In genomic region chr11:30148888-30149287, GRCm38 (mm10) we compare ENCODE assay signal across 25 mouse cellular contexts.
DNase-seq lines count a peak whose midpoint lies in the region; ATAC-seq and TF ChIP-seq lines count a peak whose summit lies in the region.
"Had no signal": no experiment of that assay in that cellular context is flagged by ENCODE, and none has a peak within 500 bp of the region (broad histone marks: within the 10 kb centered on the region; RNA-seq: fewer than 3 reads in every experiment).

No protein-coding gene starts in this region.

- TF ChIP-seq CTCF in kidney, adult 2 months (conservative IDR thresholded peaks at IDR 0.05; ENCODE audit: insufficient read depth, insufficient read length, low read depth, low read length) = no peak

- H3K36me3 ChIP-seq in heart, embryonic 13.5 days = peaks cover 97% of the 10 kb centered on the region
- peaks cover 21% of the 10 kb centered on the region for H3K36me3 ChIP-seq in kidney, adult 2 months (ENCODE audit: control insufficient read depth, insufficient read depth, low read length)

- H3K4me1 ChIP-seq in heart, embryonic 13.5 days = peaks cover 34% of the 10 kb centered on the region
- 0 out of 2 replicates have a peak, but pooled peaks cover 3% of the 10 kb centered on the region for H3K4me1 ChIP-seq in kidney, adult 2 months (ENCODE audit: control insufficient read depth, insufficient read depth, low read length)
- H3K4me1 ChIP-seq: embryonic facial prominence, embryonic 13.5 days; forebrain, embryonic 10.5 days had no signal

- TF ChIP-seq POLR2A in kidney, adult 2 months (IDR thresholded peaks at IDR 0.05; ENCODE audit: low read depth, low read length) = no peak

- H3K27me3 ChIP-seq in heart, embryonic 13.5 days (replicated peaks) = no peaks in the 10 kb centered on the region
- H3K27me3 ChIP-seq in kidney, adult 2 months (replicated peaks; ENCODE audit: control insufficient read depth, insufficient read depth, low read length) = no peaks in the 10 kb centered on the region
- H3K27me3 ChIP-seq: embryonic facial prominence, embryonic 13.5 days; limb, embryonic 12.5 days; lung, embryonic 15.5 days had no signal

- no peak for ATAC-seq in heart, embryonic 13.5 days (ENCODE audit: extremely low read depth, insufficient number of reproducible peaks, low FRiP score, low TSS enrichment)
- ATAC-seq in common myeloid progenitor, adult 5-6 weeks (replicated peaks; ENCODE audit: low read depth, poor library complexity, severe bottlenecking) = 0 out of 2 replicates have a peak, but pooled peaks have one; percentile 21
- ATAC-seq: forebrain, embryonic 16.5 days; midbrain, embryonic 16.5 days had no signal

- intact Hi-C loops in heart, postnatal 25 days (cut with DNase I) = loop anchor here (5.0 kb wide), 1 partner anchor 73 kb away; no protein-coding TSS in a partner anchor

- no peak overlapping the region for H3K9ac ChIP-seq in heart, embryonic 13.5 days
- H3K9ac ChIP-seq: embryonic facial prominence, embryonic 13.5 days; hindbrain, embryonic 14.5 days; limb, embryonic 12.5 days; lung, embryonic 15.5 days had no signal

- H3K4me2 ChIP-seq in heart, embryonic 13.5 days = no peak overlapping the region
- H3K4me2 ChIP-seq: embryonic facial prominence, embryonic 13.5 days; hindbrain, embryonic 14.5 days; limb, embryonic 12.5 days; lung, embryonic 15.5 days; midbrain, embryonic 11.5 days had no signal

- 0 out of 2 replicates have a peak overlapping the region, but pooled peaks have one; percentile 22 for H3K27ac ChIP-seq in heart, embryonic 13.5 days (replicated peaks)
- 0 out of 2 replicates have a peak overlapping the region, but pooled peaks have one; percentile 16 for H3K27ac ChIP-seq in kidney, adult 2 months (ENCODE audit: insufficient read depth, low read depth, low read length)
- H3K27ac ChIP-seq: embryonic facial prominence, embryonic 13.5 days; forebrain, embryonic 10.5 days; heart, embryonic 10.5 days; hindbrain, embryonic 14.5 days; kidney, postnatal 0 days; limb, embryonic 12.5 days; lung, embryonic 15.5 days had no signal

- DNase-seq in heart, postnatal 25 days (ENCODE audit: low spot score) = no peak
- DNase-seq in kidney, adult 2 months = no peak
- no peak for DNase-seq in kidney, adult 11 months
- DNase-seq in R1 (ENCODE audit: low read depth, low spot score) = peak; percentile 14
- DNase-seq in Muller cell, postnatal 12 days (ENCODE audit: inconsistent ontology term) = no peak
- DNase-seq: adrenal gland, adult 8-10 months; cerebellum, adult 11 months; cerebellum, adult 9-10 months; gastrocnemius, postnatal 10 days; kidney, adult 8-10 months; kidney, postnatal 4 days; right cerebral cortex, postnatal 4 days; thymus, postnatal 4 days had no signal

- 67% methylated on average over 5 of the region's 5 CpGs for WGBS in heart, embryonic 13.5 days
- 80% methylated on average over 5 of the region's 5 CpGs for WGBS in kidney, adult 2 months

- no peaks in the 10 kb centered on the region for H3K9me3 ChIP-seq in heart, embryonic 13.5 days
- H3K9me3 ChIP-seq: embryonic facial prominence, embryonic 13.5 days; forebrain, embryonic 10.5 days; heart, embryonic 10.5 days; limb, embryonic 12.5 days; lung, embryonic 15.5 days had no signal

- H3K4me3 ChIP-seq in heart, embryonic 13.5 days = no peak overlapping the region
- H3K4me3 ChIP-seq in kidney, adult 2 months (ENCODE audit: insufficient read depth, low read depth, low read length) = no peak overlapping the region
- H3K4me3 ChIP-seq: embryonic facial prominence, embryonic 13.5 days; forebrain, embryonic 10.5 days; heart, embryonic 10.5 days; limb, embryonic 12.5 days; lung, embryonic 15.5 days had no signal
